ENCODE assay signal across 8 mouse cellular contexts in the genomic region with DNA sequence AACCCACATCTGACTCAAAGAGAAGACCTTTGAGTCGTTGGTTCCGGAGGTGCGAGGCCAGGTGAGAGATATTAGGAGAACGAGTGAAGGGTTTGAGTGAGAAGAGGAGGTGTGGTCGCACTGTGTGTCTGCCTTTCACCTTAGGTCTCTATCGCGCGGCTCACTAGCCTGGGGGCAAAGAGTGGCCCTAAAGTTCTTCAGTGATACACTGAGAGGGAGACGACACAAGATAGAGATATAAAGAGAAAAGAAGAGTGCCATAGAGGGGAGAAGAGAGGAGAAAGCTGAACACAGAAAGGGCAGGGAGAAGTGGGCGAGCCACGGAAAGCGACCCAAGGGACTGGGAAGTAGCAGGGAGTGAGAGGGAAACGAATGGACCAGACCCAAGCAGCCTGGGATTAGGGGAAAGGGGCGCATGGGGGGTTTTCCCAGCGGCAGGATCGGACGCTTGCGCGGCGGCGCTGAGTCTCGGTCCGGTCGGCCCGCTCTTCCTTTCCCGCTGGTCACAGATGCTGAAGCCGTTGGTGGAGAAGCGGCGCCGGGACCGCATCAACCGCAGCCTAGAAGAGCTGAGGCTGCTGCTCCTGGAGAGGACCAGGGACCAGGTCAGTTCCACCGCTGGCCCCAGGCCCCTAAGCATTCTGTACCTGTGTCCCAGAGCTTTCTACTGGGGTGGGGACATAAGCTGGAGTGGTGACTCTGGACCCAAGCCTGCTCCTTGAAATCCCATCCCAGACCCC. TPM values are rescaled to one million over a fixed set of nuclear protein-coding genes. Genes with fewer than 3 reads are reported as not detected.
DNase-seq lines count a peak whose midpoint lies in the region; ATAC-seq and TF ChIP-seq lines count a peak whose summit lies in the region.

No protein-coding gene starts in this region.

- 0 out of 2 replicates have a peak, but pooled peaks cover 5% of the 10 kb centered on the region for H3K27me3 ChIP-seq in spleen, adult 2 months (ENCODE audit: control insufficient read depth, insufficient read depth, low read length)
- H3K27me3 ChIP-seq in liver, embryonic 11.5 days (replicated peaks; ENCODE audit: control insufficient read depth, insufficient read depth, low read length) = peaks cover 7% of the 10 kb centered on the region

- peaks cover 2% of the 10 kb centered on the region; the same call in 1 of the 2 replicates for H3K4me1 ChIP-seq in spleen, adult 2 months (ENCODE audit: control insufficient read depth, insufficient read depth, insufficient read length)
- H3K4me1 ChIP-seq in cortical plate, adult 2 months (ENCODE audit: control insufficient read depth, insufficient read depth, low read length) = no peaks in the 10 kb centered on the region
- peaks cover 41% of the 10 kb centered on the region for H3K4me1 ChIP-seq in liver, embryonic 11.5 days (replicated peaks; ENCODE audit: control insufficient read depth, insufficient read depth, low read length)

- H3K9ac ChIP-seq in liver, embryonic 11.5 days (ENCODE audit: low read depth, low read length) = peak overlapping the region; percentile 21

- intact Hi-C loops in heart, postnatal 36 days (cut with DNase I) = no loop called here
- intact Hi-C loops in gastrocnemius, postnatal 14 days (cut with DNase I; ENCODE audit: low total_unique reads) = loop anchor here (5.0 kb wide), 1 partner anchor 54 kb away; no protein-coding TSS in a partner anchor
- intact Hi-C loops in gastrocnemius, postnatal 36 days (cut with DNase I) = loop anchor here (10.0 kb wide), 1 partner anchor 216 kb away; a partner anchor contains a TSS

- H3K4me3 ChIP-seq in spleen, adult 2 months (ENCODE audit: extremely low read depth, insufficient read depth, insufficient read length) = peak overlapping the region; percentile 61
- H3K4me3 ChIP-seq in cortical plate, adult 2 months (ENCODE audit: insufficient read depth, low read length) = peak overlapping the region; percentile 76
- H3K4me3 ChIP-seq in liver, embryonic 11.5 days (ENCODE audit: low read depth, low read length) = peak overlapping the region; percentile 80

- no peaks in the 10 kb centered on the region for H3K9me3 ChIP-seq in liver, embryonic 11.5 days (ENCODE audit: control insufficient read depth, low read length)

- 2% methylated on average over 33 of the region's 33 CpGs for WGBS in spleen, adult 2 months
- 2% methylated on average over 33 of the region's 33 CpGs for WGBS in liver, embryonic 11.5 days

- no peak for ATAC-seq in liver, embryonic 11.5 days (replicated peaks; ENCODE audit: low FRiP score)

- H3K27ac ChIP-seq in spleen, adult 2 months (ENCODE audit: insufficient read depth, low read length) = no peak overlapping the region
- no peak overlapping the region for H3K27ac ChIP-seq in cortical plate, adult 2 months (ENCODE audit: insufficient read depth, low read length)
- H3K27ac ChIP-seq in liver, embryonic 11.5 days (ENCODE audit: low read depth, low read length) = no peak overlapping the region

- TF ChIP-seq CTCF in spleen, adult 2 months (IDR thresholded peaks at IDR 0.05; ENCODE audit: extremely low read depth, insufficient read depth, insufficient read length, insufficient replicate concordance) = no peak
- TF ChIP-seq CTCF in cortical plate, adult 2 months (IDR thresholded peaks at IDR 0.05; ENCODE audit: extremely low read depth, insufficient read depth, low read length) = no peak

- peak overlapping the region; percentile 99 for H3K4me2 ChIP-seq in liver, embryonic 11.5 days

- no peaks in the 10 kb centered on the region for H3K36me3 ChIP-seq in spleen, adult 2 months (ENCODE audit: control insufficient read depth, insufficient read depth, low read length)
- no peaks in the 10 kb centered on the region for H3K36me3 ChIP-seq in liver, embryonic 11.5 days (ENCODE audit: control insufficient read depth, insufficient read depth, low read length)

- no peak for TF ChIP-seq POLR2A in spleen, adult 2 months (IDR thresholded peaks at IDR 0.05; ENCODE audit: low read depth, low read length)
- no peak for TF ChIP-seq POLR2A in cortical plate, adult 2 months (IDR thresholded peaks at IDR 0.05; ENCODE audit: extremely low read depth, insufficient read depth, low read length)

- DNase-seq in spleen, adult 2 months (ENCODE audit: low read depth in 1 of 2, low spot score in 2 of 2) = no peak
- no peak for DNase-seq in spleen, adult 12 weeks (ENCODE audit: low spot score)
- DNase-seq in heart, postnatal 36 days = peak; percentile 54 to 59
- peak; percentile 67 for DNase-seq in liver, embryonic 11.5 days (ENCODE audit: low spot score)
- peak; percentile 38 for DNase-seq in retina, postnatal 1 day
- DNase-seq in gastrocnemius, postnatal 14 days = no peak
- no peak for DNase-seq in gastrocnemius, postnatal 36 days

RNA-seq across cellular contexts. Expression of a gene that starts 1.0 kb away (rescaled TPM):
- 0.44 and 0.55 TPM in 2 replicates for polyA plus RNA-seq in spleen, adult 2 months (2012; rRNA removed)
- 0.50 and 0.83 TPM in 2 replicates for polyA plus RNA-seq in cortical plate, adult 2 months (2012; rRNA removed)
- not detected for total RNA-seq in heart, postnatal 36 days (2021)
- polyA plus RNA-seq in liver, embryonic 11.5 days (2014; fragmentation: Nextera tagmentation; extraction: Ambion mirVana) = 0.55 and 0.59 TPM in 2 replicates
- total RNA-seq in gastrocnemius, postnatal 14 days (2021) = under 1 TPM in 1 of 2 experiments, not detected in 1; 0.10 TPM
- not detected for total RNA-seq in gastrocnemius, postnatal 36 days (2021)

RNA-seq across cellular contexts. Expression of a gene that starts 1.2 kb away (rescaled TPM):
- polyA plus RNA-seq in spleen, adult 2 months (2012; rRNA removed) = 0.40 and 0.69 TPM in 2 replicates
- polyA plus RNA-seq in cortical plate, adult 2 months (2012; rRNA removed) = 2.1 and 2.3 TPM in 2 replicates
- total RNA-seq in heart, postnatal 36 days (2021) = under 1 TPM in 1 of 2 experiments, not detected in 1; 0.22 TPM
- polyA plus RNA-seq in liver, embryonic 11.5 days (2014; fragmentation: Nextera tagmentation; extraction: Ambion mirVana) = 0.10 and 0.22 TPM in 2 replicates
- total RNA-seq in gastrocnemius, postnatal 14 days (2021) = under 1 TPM in 1 of 2 experiments, not detected in 1; 0.18 TPM
- total RNA-seq in gastrocnemius, postnatal 36 days (2021) = not detected

RNA-seq across cellular contexts. Expression of a gene that starts 4.5 kb away (rescaled TPM):
- 0.20 and 2.8 TPM in 2 replicates for polyA plus RNA-seq in spleen, adult 2 months (2012; rRNA removed)
- polyA plus RNA-seq in cortical plate, adult 2 months (2012; rRNA removed) = 8.7 and 11.6 TPM in 2 replicates
- total RNA-seq in heart, postnatal 36 days (2021) = not detected
- polyA plus RNA-seq in liver, embryonic 11.5 days (2014; fragmentation: Nextera tagmentation; extraction: Ambion mirVana) = 0.48 TPM in 1 of 2 replicates, not detected in the other
- total RNA-seq in gastrocnemius, postnatal 14 days (2021) = not detected
- total RNA-seq in gastrocnemius, postnatal 36 days (2021) = not detected

RNA-seq across cellular contexts. Expression of a gene that starts 26.2 kb away (rescaled TPM):
- 23.3 and 25.7 TPM in 2 replicates for polyA plus RNA-seq in spleen, adult 2 months (2012; rRNA removed)
- 48.3 and 57.6 TPM in 2 replicates for polyA plus RNA-seq in cortical plate, adult 2 months (2012; rRNA removed)
- 10 to 100 TPM; 34.2 to 82.1 TPM for total RNA-seq in heart, postnatal 36 days (2021)
- polyA plus RNA-seq in liver, embryonic 11.5 days (2014; fragmentation: Nextera tagmentation; extraction: Ambion mirVana) = 6.2 and 6.6 TPM in 2 replicates
- total RNA-seq in gastrocnemius, postnatal 14 days (2021) = 10 to 100 TPM; 22.1 to 77.5 TPM
- total RNA-seq in gastrocnemius, postnatal 36 days (2021) = 10 to 100 TPM; 60.9 to 89.0 TPM

RNA-seq across cellular contexts. Expression of a gene that starts 32.9 kb away (rescaled TPM):
- 94.2 and 95.7 TPM in 2 replicates for polyA plus RNA-seq in spleen, adult 2 months (2012; rRNA removed)
- polyA plus RNA-seq in cortical plate, adult 2 months (2012; rRNA removed) = 1,153 and 1,156 TPM in 2 replicates
- total RNA-seq in heart, postnatal 36 days (2021) = 10 to 100 TPM; 50.5 to 72.7 TPM
- 47.2 and 56.0 TPM in 2 replicates for polyA plus RNA-seq in liver, embryonic 11.5 days (2014; fragmentation: Nextera tagmentation; extraction: Ambion mirVana)
- total RNA-seq in gastrocnemius, postnatal 14 days (2021) = 10 to 100 TPM; 37.9 to 39.7 TPM
- total RNA-seq in gastrocnemius, postnatal 36 days (2021) = 10 to 100 TPM; 26.7 to 38.1 TPM

Comparison
In these comparisons a context has a peak if more than half of its experiments do, and no peak if none do; other contexts are left out.
1. DNase-seq: peak in heart, postnatal 36 days (2 of 2), liver, embryonic 11.5 days (single experiment) and retina, postnatal 1 day (single experiment); none in spleen, adult 2 months (0 of 2), spleen, adult 12 weeks (single experiment), gastrocnemius, postnatal 14 days (single experiment) and gastrocnemius, postnatal 36 days (0 of 2).
2. Peak in every context shown above with its lines, with median percentiles within 50 percentile points of each other: H3K4me3 ChIP-seq.